Mouse (Mus musculus): ENCODE data around the gene Myt1l.

DNA sequence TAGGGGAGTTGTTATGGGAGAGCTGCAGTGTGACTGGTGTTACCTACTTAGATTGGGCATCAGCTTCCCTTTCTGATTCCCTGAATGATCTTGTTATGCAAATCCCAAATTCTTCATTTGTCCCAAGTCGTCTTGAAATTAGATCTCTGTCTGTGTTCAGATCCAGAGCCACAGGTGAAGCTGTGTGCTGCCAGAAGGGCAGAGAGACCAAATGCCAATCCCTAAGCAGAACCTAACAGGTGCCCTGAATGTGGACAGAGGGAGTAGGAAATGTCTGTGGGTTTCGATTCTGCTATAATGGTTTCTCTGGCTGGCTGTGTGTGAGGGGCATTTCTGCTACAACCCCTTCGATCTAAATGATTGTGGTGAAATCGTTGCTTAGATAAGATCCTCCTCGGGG, 18.9 kb downstream of the Myt1l start:
- TF ChIP-seq CTCF (IDR thresholded peaks at IDR 0.05; ENCODE audit: low read depth, low read length) (no peak), POLR2A (IDR thresholded peaks at IDR 0.05; ENCODE audit: borderline replicate concordance, low read depth, low read length) (no peak)

Data from bone marrow macrophage, adult 2 months (primary cell).